Mouse (Mus musculus) stomach, postnatal 0 days (tissue): ENCODE measurements around the gene Wfdc2.
"Not testable (repeated sequence)": the region's sequence is repeated elsewhere in the genome, so short reads cannot be mapped to it uniquely, and the experiment has no call there.

Experiments
- CTCF ChIP-seq: IDR thresholded peaks from 2 replicates; pipeline ENCODE4 v1.5.1; 2016; ENCODE audit warnings: antibody characterized with exemption, low read depth, mild to moderate bottlenecking, moderate library complexity
- EP300 ChIP-seq: optimal IDR thresholded peaks from 2 replicates; pipeline ENCODE3; 2016; ENCODE audit warnings: antibody characterized with exemption

DNA sequence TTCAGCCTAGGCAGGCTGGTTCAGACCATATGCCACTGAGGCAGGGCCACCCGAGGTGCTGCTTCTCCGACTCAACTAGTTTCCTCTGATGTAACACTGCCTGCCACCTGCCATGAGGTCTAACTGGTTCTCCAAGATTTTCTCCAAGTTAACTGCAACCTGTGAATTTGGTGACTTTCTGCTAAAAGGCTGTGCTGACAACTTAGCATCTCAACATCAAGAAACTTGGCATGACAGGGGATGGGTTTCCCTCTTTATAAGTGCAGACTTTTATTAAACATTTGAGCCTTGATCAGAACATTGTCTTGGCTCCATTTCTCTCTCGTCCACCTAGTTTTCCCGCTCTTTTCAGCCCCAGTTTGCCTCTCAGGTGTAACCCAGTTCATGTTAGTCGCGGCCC lies 11.1 kb downstream of the Wfdc2 start, which contains the start of gene Spint3:
- not testable (repeated sequence) for TF ChIP-seq CTCF, EP300
